Mouse (Mus musculus): Measurements from ENCODE around the gene Lrrc49. TPM values are rescaled to one million over a fixed set of nuclear protein-coding genes. Genes with fewer than 3 reads are reported as not detected.

The Lrrc49 gene
- total RNA-seq, 1 experiment, result 3.7 TPM

GRCm38 (mm10) chr9:60650277-60650676 is 37.7 kb downstream of the Lrrc49 start:
- H3K9ac ChIP-seq (ENCODE audit: insufficient read depth, low read depth, low read length, poor library complexity, severe bottlenecking), result no peak overlapping the region
- H3K27ac ChIP-seq (ENCODE audit: insufficient read depth, low read depth, low read length, poor library complexity, severe bottlenecking), result no peak overlapping the region
- no peaks in the 10 kb centered on the region for H3K36me3 ChIP-seq (ENCODE audit: control insufficient read depth, insufficient read depth, low read length, poor library complexity, severe bottlenecking)
- H3K4me1 ChIP-seq (ENCODE audit: control insufficient read depth in 2 of 2, insufficient read depth in 2 of 2, low read length in 2 of 2, poor library complexity in 1 of 2), result peaks cover 2 to 3% of the 10 kb centered on the region in 2 experiments; a peak in 2 of 4 replicates
- no peaks in the 10 kb centered on the region for H3K9me3 ChIP-seq (ENCODE audit: control insufficient read depth, insufficient read depth, low read depth, low read length)
- no peak for DNase-seq (ENCODE audit: low read depth, low spot score)
- TF ChIP-seq CHD2 (IDR thresholded peaks at IDR 0.05; ENCODE audit: low read depth, low read length), result no peak
- no peak for TF ChIP-seq HCFC1 (IDR thresholded peaks at IDR 0.05; ENCODE audit: borderline replicate concordance, insufficient read depth, low read length)
- no peak for TF ChIP-seq MAFK (IDR thresholded peaks at IDR 0.05; ENCODE audit: insufficient read depth, low read depth, low read length)
- TF ChIP-seq ZNF384 (IDR thresholded peaks at IDR 0.05; ENCODE audit: low read depth, low read length), result no peak
- no peak for TF ChIP-seq ZC3H11A (IDR thresholded peaks at IDR 0.05; ENCODE audit: borderline replicate concordance, low read depth, low read length)
- in situ Hi-C loops (cut with MboI; ENCODE audit: low sequenced_read_pairs in 2 of 2, unreplicated experiment in 2 of 2), result no loop called here
- no peak overlapping the region for H3K4me3 ChIP-seq (ENCODE audit: insufficient read depth in 1 of 2, low read depth in 1 of 2, low read length in 2 of 2, poor library complexity in 1 of 2, severe bottlenecking in 1 of 2)

GRCm38 (mm10) chr9:60648981-60649975 is 38.7 kb downstream of the Lrrc49 start:
- in situ Hi-C loops (cut with MboI; ENCODE audit: low sequenced_read_pairs in 2 of 2, unreplicated experiment in 2 of 2), result no loop called here
- no peak overlapping the region for H3K27ac ChIP-seq (ENCODE audit: insufficient read depth, low read depth, low read length, poor library complexity, severe bottlenecking)

GRCm38 (mm10) chr9:60633601-60634000 is 54.4 kb downstream of the Lrrc49 start:
- no peak overlapping the region for H3K27ac ChIP-seq (ENCODE audit: insufficient read depth, low read depth, low read length, poor library complexity, severe bottlenecking)
- no peak overlapping the region for H3K4me3 ChIP-seq (ENCODE audit: insufficient read depth in 1 of 2, low read depth in 1 of 2, low read length in 2 of 2, poor library complexity in 1 of 2, severe bottlenecking in 1 of 2)
- no peaks in the 10 kb centered on the region for H3K4me1 ChIP-seq (ENCODE audit: control insufficient read depth in 2 of 2, insufficient read depth in 2 of 2, low read length in 2 of 2, poor library complexity in 1 of 2)
- no peak for DNase-seq (ENCODE audit: low read depth, low spot score)
- no peak for TF ChIP-seq HCFC1 (IDR thresholded peaks at IDR 0.05; ENCODE audit: borderline replicate concordance, insufficient read depth, low read length)
- no peak for TF ChIP-seq ZNF384 (IDR thresholded peaks at IDR 0.05; ENCODE audit: low read depth, low read length)
- TF ChIP-seq ZC3H11A (IDR thresholded peaks at IDR 0.05; ENCODE audit: borderline replicate concordance, low read depth, low read length), result no peak
- no peak for TF ChIP-seq MAFK (IDR thresholded peaks at IDR 0.05; ENCODE audit: insufficient read depth, low read depth, low read length)
- no peak for TF ChIP-seq CHD2 (IDR thresholded peaks at IDR 0.05; ENCODE audit: low read depth, low read length)
- H3K36me3 ChIP-seq (ENCODE audit: control insufficient read depth, insufficient read depth, low read length, poor library complexity, severe bottlenecking), result no peaks in the 10 kb centered on the region
- no peaks in the 10 kb centered on the region for H3K9me3 ChIP-seq (ENCODE audit: control insufficient read depth, insufficient read depth, low read depth, low read length)
- no peak overlapping the region for H3K9ac ChIP-seq (ENCODE audit: insufficient read depth, low read depth, low read length, poor library complexity, severe bottlenecking)
- in situ Hi-C loops (cut with MboI; ENCODE audit: low sequenced_read_pairs in 2 of 2, unreplicated experiment in 2 of 2), result no loop called here

More at GRCm38 (mm10) chr9:60648981-60649975, 38.7 kb downstream of the Lrrc49 start:
- DNase-seq (ENCODE audit: low read depth, low spot score), result no peak
- Histone ChIP-seq H3K36me3 (ENCODE audit: control insufficient read depth, insufficient read depth, low read length, poor library complexity, severe bottlenecking) (no peaks in the 10 kb centered on the region), H3K4me1 (ENCODE audit: control insufficient read depth in 2 of 2, insufficient read depth in 2 of 2, low read length in 2 of 2, poor library complexity in 1 of 2) (peaks cover 2 to 3% of the 10 kb centered on the region in 2 experiments; a peak in 2 of 4 replicates), H3K9me3 (ENCODE audit: control insufficient read depth, insufficient read depth, low read depth, low read length) (no peaks in the 10 kb centered on the region), H3K9ac (ENCODE audit: insufficient read depth, low read depth, low read length, poor library complexity, severe bottlenecking) (no peak overlapping the region), H3K4me3 (ENCODE audit: insufficient read depth in 1 of 2, low read depth in 1 of 2, low read length in 2 of 2, poor library complexity in 1 of 2, severe bottlenecking in 1 of 2) (no peak overlapping the region)
- TF ChIP-seq ZNF384 (IDR thresholded peaks at IDR 0.05; ENCODE audit: low read depth, low read length) (no peak), ZC3H11A (IDR thresholded peaks at IDR 0.05; ENCODE audit: borderline replicate concordance, low read depth, low read length) (no peak), MAFK (IDR thresholded peaks at IDR 0.05; ENCODE audit: insufficient read depth, low read depth, low read length) (no peak), CHD2 (IDR thresholded peaks at IDR 0.05; ENCODE audit: low read depth, low read length) (no peak), HCFC1 (IDR thresholded peaks at IDR 0.05; ENCODE audit: borderline replicate concordance, insufficient read depth, low read length) (no peak)

- TF ChIP-seq HCFC1 (IDR thresholded peaks at IDR 0.05; ENCODE audit: borderline replicate concordance, insufficient read depth, low read length) (no peak), CHD2 (IDR thresholded peaks at IDR 0.05; ENCODE audit: low read depth, low read length) (no peak), MAFK (IDR thresholded peaks at IDR 0.05; ENCODE audit: insufficient read depth, low read depth, low read length) (no peak), ZC3H11A (IDR thresholded peaks at IDR 0.05; ENCODE audit: borderline replicate concordance, low read depth, low read length) (no peak), ZNF384 (IDR thresholded peaks at IDR 0.05; ENCODE audit: low read depth, low read length) (no peak)
- no peak overlapping the region for H3K4me3 ChIP-seq (ENCODE audit: insufficient read depth in 1 of 2, low read depth in 1 of 2, low read length in 2 of 2, poor library complexity in 1 of 2, severe bottlenecking in 1 of 2)
- H3K27ac ChIP-seq (ENCODE audit: insufficient read depth, low read depth, low read length, poor library complexity, severe bottlenecking), result no peak overlapping the region
- no peak overlapping the region for H3K9ac ChIP-seq (ENCODE audit: insufficient read depth, low read depth, low read length, poor library complexity, severe bottlenecking)
- no peaks in the 10 kb centered on the region for H3K9me3 ChIP-seq (ENCODE audit: control insufficient read depth, insufficient read depth, low read depth, low read length)
- no peaks in the 10 kb centered on the region for H3K4me1 ChIP-seq (ENCODE audit: control insufficient read depth in 2 of 2, insufficient read depth in 2 of 2, low read length in 2 of 2, poor library complexity in 1 of 2)
- in situ Hi-C loops (cut with MboI; ENCODE audit: low sequenced_read_pairs in 2 of 2, unreplicated experiment in 2 of 2), result no loop called here
- no peaks in the 10 kb centered on the region for H3K36me3 ChIP-seq (ENCODE audit: control insufficient read depth, insufficient read depth, low read length, poor library complexity, severe bottlenecking)
- DNase-seq (ENCODE audit: low read depth, low spot score), result no peak
Measured at GRCm38 (mm10) chr9:60626311-60626791, 61.6 kb downstream of the Lrrc49 start.

Measured in ES-E14 (cell line).